Mouse (Mus musculus) cerebellum, postnatal 25 days (tissue): ENCODE measurements around the gene Ccl25.
"Not testable (repeated sequence)": the region's sequence is repeated elsewhere in the genome, so short reads cannot be mapped to it uniquely, and the experiment has no call there.

ENCODE experiments used
- DNase-seq, 2 experiments: peaks; one replicate each; pipeline ENCODE4 v3.0.0; 2021; ENCODE audit warnings: mixed read lengths in 2 of 2

The Ccl25 gene

GRCm38 (mm10) chr8:4347661-4348060 lies 22.7 kb downstream of the Ccl25 start:
- DNase-seq, result no peak

GRCm38 (mm10) chr8:4348275-4348674 lies 23.3 kb downstream of the Ccl25 start:
- DNase-seq, result no peak

- DNase-seq, result no peak
Observed at GRCm38 (mm10) chr8:4349335-4349734, 24.3 kb downstream of the Ccl25 start.

GRCm38 (mm10) chr8:4350618-4351017 lies 25.6 kb downstream of the Ccl25 start:
- DNase-seq, result no peak

- not testable (repeated sequence) for DNase-seq
Observed at GRCm38 (mm10) chr8:4352562-4352961, 27.6 kb downstream of the Ccl25 start.

GRCm38 (mm10) chr8:4353741-4354140 lies 28.7 kb downstream of the Ccl25 start:
- DNase-seq, result no peak

GRCm38 (mm10) chr8:4354516-4354915 lies 29.5 kb downstream of the Ccl25 start:
- DNase-seq, result no peak

GRCm38 (mm10) chr8:4355455-4355854 lies 30.4 kb downstream of the Ccl25 start:
- no peak for DNase-seq

- DNase-seq, result no peak
Observed at GRCm38 (mm10) chr8:4359362-4359761, 34.4 kb downstream of the Ccl25 start.

GRCm38 (mm10) chr8:4360922-4361321 lies 35.9 kb downstream of the Ccl25 start:
- DNase-seq, result no peak

- no peak for DNase-seq
Observed at GRCm38 (mm10) chr8:4366189-4366588, 41.2 kb downstream of the Ccl25 start.

GRCm38 (mm10) chr8:4367808-4368207 lies 42.8 kb downstream of the Ccl25 start:
- DNase-seq, result peak in 1 of 2 experiments; percentile 18

- DNase-seq, result no peak
Observed at GRCm38 (mm10) chr8:4368470-4368869, 43.5 kb downstream of the Ccl25 start.

- peak in 1 of 2 experiments; percentile 9 for DNase-seq
Observed at GRCm38 (mm10) chr8:4370078-4370477, 45.1 kb downstream of the Ccl25 start.

GRCm38 (mm10) chr8:4372657-4373056 lies 47.6 kb downstream of the Ccl25 start:
- no peak for DNase-seq

GRCm38 (mm10) chr8:4401442-4401841 lies 76.4 kb downstream of the Ccl25 start:
- no peak for DNase-seq

- peak; percentile 12 to 14 for DNase-seq
Observed at GRCm38 (mm10) chr8:4403960-4404879, 79.2 kb downstream of the Ccl25 start.

GRCm38 (mm10) chr8:4404880-4405261 lies 79.9 kb downstream of the Ccl25 start:
- DNase-seq, result peak; percentile 7 to 12

- not testable (repeated sequence) for DNase-seq
Observed at GRCm38 (mm10) chr8:4408425-4408824, 83.4 kb downstream of the Ccl25 start.
